Mouse (Mus musculus) liver, embryonic 11.5 days (tissue): ENCODE data around the gene Tsc22d4. TPM values are rescaled to one million over a fixed set of nuclear protein-coding genes. Genes with fewer than 3 reads are reported as not detected.
A peak's percentile ranks its signal among the peaks of the same experiment; 100 is the strongest.

Experiments used
- ATAC-seq: fragments of 200-750 bp; cut with Nextera tagmentation; replicated peaks from 2 replicates; pipeline ENCODE4 v1.8.0; 2017; ENCODE audit warnings: moderate number of reproducible peaks, mild to moderate bottlenecking, moderate TSS enrichment, moderate library complexity; ENCODE audit not compliant: low FRiP score
- DNase-seq: peaks from one replicate; pipeline ENCODE4 v3.0.0-alpha.2; 2017; ENCODE audit warnings: low spot score
- H3K27ac ChIP-seq: fragments of 300-500 bp; sonication (generic); 2 replicates; pipeline ENCODE4 v1.5.1; 2014; ENCODE audit warnings: mild to moderate bottlenecking, low read depth, low read length, control low read depth
- H3K27me3 ChIP-seq: fragments of 300-500 bp; sonication (generic); replicated peaks from 2 replicates; pipeline ENCODE4 v1.6.1; 2014; ENCODE audit warnings: low read length, mixed read lengths; ENCODE audit not compliant: control insufficient read depth, insufficient read depth
- H3K36me3 ChIP-seq: fragments of 300-500 bp; sonication (generic); 2 replicates; pipeline ENCODE4 v1.6.1; 2014; ENCODE audit warnings: mild to moderate bottlenecking, low read length, moderate library complexity, mixed read lengths; ENCODE audit not compliant: control insufficient read depth, insufficient read depth
- H3K4me1 ChIP-seq: fragments of 300-500 bp; sonication (generic); replicated peaks from 2 replicates; pipeline ENCODE4 v1.6.1; 2014; ENCODE audit warnings: low read length, mixed read lengths; ENCODE audit not compliant: control insufficient read depth, insufficient read depth
- H3K4me2 ChIP-seq: fragments of 300-500 bp; sonication (generic); 2 replicates; pipeline ENCODE4 v1.6.1; 2014; ENCODE audit warnings: mild to moderate bottlenecking, control low read depth, moderate library complexity
- H3K4me3 ChIP-seq: fragments of 300-500 bp; sonication (generic); 2 replicates; pipeline ENCODE4 v1.5.1; 2014; ENCODE audit warnings: low read depth, low read length, control low read depth
- H3K9ac ChIP-seq: fragments of 300-500 bp; sonication (generic); 2 replicates; pipeline ENCODE4 v1.6.1; 2014; ENCODE audit warnings: low read depth, low read length, control low read depth
- H3K9me3 ChIP-seq: fragments of 300-500 bp; sonication (generic); 2 replicates; pipeline ENCODE4 v1.6.1; 2016; ENCODE audit warnings: low read length, inconsistent platforms, mixed read lengths; ENCODE audit not compliant: control insufficient read depth
- WGBS: fragments of 180-500 bp; shearing (Covaris S2); extraction: QIAGEN DNeasy Blood & Tissue Kit; methylation state at CpG from one replicate; pipeline ENCODE4 v1.1.7; 2014; 5-methylcytosine and 5-hydroxymethylcytosine counted together
- polyA plus RNA-seq: library from polyadenylated mRNA; unstranded; fragments of >200 nt; fragmentation: Nextera tagmentation; extraction: Ambion mirVana; gene quantifications from 2 replicates; pipeline ENCODE4 v1.2.1, GENCODE M21; 2014

Tsc22d4 gene
- polyA plus RNA-seq, 1 experiment from 2014 or later, result 134 TPM

DNA sequence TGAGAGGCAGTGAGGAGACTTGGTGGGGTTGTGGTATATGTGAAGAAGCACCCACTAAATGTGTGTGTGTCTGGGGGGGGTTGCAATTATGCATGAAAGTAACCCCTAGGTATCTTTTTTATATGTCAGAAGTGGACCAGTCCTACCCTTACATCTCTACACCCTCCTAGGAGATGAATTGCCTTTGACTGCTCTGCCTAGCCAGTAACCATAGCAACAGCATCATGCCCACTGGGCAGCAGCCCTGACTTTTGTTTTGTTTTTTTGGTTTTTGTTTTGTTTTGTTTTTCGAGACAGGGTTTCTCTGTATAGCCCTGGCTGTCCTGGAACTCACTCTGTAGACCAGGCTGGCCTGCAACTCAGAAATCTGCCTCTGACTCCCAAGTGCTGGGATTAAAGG, 22.9 kb downstream of the Tsc22d4 start:
- H3K4me2 ChIP-seq, result no peak overlapping the region
- no peaks in the 10 kb centered on the region for H3K27me3 ChIP-seq
- ATAC-seq (no peak), DNase-seq (no peak)
- 66% methylated on average over 1 of the region's 1 CpGs for WGBS
- no peak overlapping the region for H3K4me3 ChIP-seq
- H3K9me3 ChIP-seq, result no peaks in the 10 kb centered on the region
- peaks cover 7% of the 10 kb centered on the region; the same call in 1 of the 2 replicates for H3K4me1 ChIP-seq
- H3K9ac ChIP-seq, result no peak overlapping the region
- no peak overlapping the region for H3K27ac ChIP-seq
- no peaks in the 10 kb centered on the region for H3K36me3 ChIP-seq

DNA sequence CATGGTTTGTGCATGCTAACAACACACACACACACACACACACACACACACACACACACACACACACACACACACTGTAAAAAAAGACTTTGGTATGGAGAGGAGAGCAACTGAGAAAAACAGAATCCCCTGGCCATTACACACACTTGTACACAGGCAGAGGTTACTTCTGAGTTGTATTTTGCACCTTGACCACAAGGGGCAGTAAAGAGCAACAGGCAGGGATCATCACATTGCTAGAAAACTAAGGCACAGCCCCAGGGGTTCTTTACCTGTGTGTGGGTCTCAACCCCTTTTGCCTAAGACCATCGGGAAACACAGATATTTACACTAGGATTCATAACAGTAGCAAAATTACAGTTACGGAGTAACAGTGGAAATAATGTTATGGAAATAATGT, 25.2 kb downstream of the Tsc22d4 start:
- DNase-seq (no peak), ATAC-seq (peak; percentile 52; the same call in 1 of the 2 replicates)

DNA sequence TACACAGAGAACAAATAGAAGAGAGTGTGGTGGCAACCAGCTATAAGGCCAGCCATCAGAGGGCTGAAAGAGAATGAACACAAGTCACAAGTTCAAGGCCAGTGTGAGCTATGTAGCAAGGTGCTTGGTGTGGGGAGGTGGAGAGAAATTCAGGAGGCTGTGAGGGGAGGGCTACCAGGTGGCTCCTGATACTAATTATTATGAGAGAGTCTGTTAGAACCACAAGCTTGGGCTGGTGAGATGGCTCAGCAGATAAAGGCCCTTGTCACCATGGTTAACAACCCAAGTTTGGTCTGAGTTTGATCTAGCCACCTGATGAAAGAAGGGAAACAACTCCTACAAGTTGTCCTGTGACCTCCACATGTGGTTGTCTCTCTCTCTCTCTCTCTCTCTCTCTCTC, 27.2 kb downstream of the Tsc22d4 start:
- Histone ChIP-seq H3K4me3 (no peak overlapping the region), H3K9ac (no peak overlapping the region), H3K27me3 (no peaks in the 10 kb centered on the region), H3K4me2 (no peak overlapping the region), H3K27ac (no peak overlapping the region), H3K4me1 (peaks cover 16% of the 10 kb centered on the region), H3K9me3 (no peaks in the 10 kb centered on the region), H3K36me3 (no peaks in the 10 kb centered on the region)
- DNase-seq, result no peak
- ATAC-seq, result peak; percentile 30; the same call in 1 of the 2 replicates

More for the DNA sequence above, 25.2 kb downstream of the Tsc22d4 start:
- WGBS, result 34% methylated on average over 2 of the region's 2 CpGs
- no peaks in the 10 kb centered on the region for H3K36me3 ChIP-seq
- no peaks in the 10 kb centered on the region for H3K27me3 ChIP-seq
- no peak overlapping the region for H3K4me2 ChIP-seq
- peaks cover 7% of the 10 kb centered on the region for H3K4me1 ChIP-seq
- H3K27ac ChIP-seq, result no peak overlapping the region
- H3K4me3 ChIP-seq, result no peak overlapping the region
- H3K9ac ChIP-seq, result no peak overlapping the region
- H3K9me3 ChIP-seq, result no peaks in the 10 kb centered on the region

DNA sequence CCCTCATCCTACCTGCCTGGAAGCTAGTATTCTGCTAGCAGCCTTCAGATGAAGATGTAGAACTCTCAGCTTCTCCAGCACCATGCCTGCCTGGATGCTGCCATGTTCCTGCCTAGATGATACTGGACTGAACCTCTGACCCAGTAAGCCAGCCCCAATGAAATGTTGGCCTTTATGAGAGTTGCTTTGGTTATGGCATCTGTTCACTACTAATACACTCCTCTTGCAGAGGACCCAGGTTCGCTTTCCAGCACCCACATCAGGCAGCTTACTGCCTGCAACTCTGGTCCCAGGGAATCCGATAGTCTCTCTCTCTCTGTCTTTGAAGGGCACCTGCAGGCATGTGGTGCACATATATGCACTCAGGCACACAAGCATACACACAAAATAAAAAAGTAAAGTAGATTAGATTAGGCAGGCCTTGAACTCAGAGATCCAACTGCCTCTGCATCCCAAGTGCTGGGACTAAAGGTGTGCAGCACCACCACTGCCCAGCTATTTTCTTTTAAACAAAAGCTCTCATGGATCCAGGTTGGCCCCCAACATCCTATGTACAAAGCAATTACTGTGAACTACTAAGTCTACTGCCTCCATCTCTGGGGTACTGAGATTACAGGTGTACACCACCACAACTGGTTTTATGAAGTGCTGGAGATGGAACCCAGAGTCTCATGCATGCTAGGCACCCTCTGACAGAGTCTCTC, 30.2 kb downstream of the Tsc22d4 start:
- Histone ChIP-seq H3K9ac (no peak overlapping the region), H3K4me3 (no peak overlapping the region), H3K27ac (no peak overlapping the region), H3K4me2 (no peak overlapping the region), H3K27me3 (no peaks in the 10 kb centered on the region), H3K36me3 (peaks cover 4% of the 10 kb centered on the region; the same call in 1 of the 2 replicates), H3K4me1 (peaks cover 27% of the 10 kb centered on the region), H3K9me3 (no peaks in the 10 kb centered on the region)
- 87% methylated on average over 2 of the region's 2 CpGs for WGBS
- no peak for ATAC-seq
- no peak for DNase-seq

DNA sequence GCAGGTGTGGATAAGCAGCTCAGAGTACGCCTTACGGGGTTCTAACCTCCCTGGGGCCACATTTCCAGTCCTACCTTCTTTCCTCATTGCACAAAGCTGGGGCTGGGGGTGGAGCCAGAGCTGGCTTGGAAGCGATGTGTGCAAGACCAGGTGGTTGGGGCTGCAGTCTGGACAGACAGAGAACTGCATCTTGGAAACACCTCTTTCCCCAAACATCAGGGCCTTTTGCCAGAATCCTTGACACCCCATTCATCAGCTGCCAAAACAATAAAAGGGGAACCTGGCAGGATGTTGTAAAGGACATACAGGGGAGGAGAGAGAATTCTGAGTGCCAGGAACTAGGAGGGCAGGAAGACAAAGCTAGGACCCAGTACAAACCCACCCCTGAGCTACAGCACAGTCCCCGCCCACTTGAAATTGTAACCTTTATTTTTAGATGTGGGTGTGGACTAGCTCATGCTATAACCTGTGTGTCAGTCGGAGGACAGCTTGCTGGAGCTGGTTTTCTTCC, 30.9 kb downstream of the Tsc22d4 start:
- WGBS, result 33% methylated on average over 5 of the region's 5 CpGs
- Histone ChIP-seq H3K27me3 (no peaks in the 10 kb centered on the region), H3K4me2 (0 out of 2 replicates have a peak overlapping the region, but pooled peaks have one; percentile 3), H3K9me3 (no peaks in the 10 kb centered on the region), H3K27ac (no peak overlapping the region; the same call in 1 of the 2 replicates), H3K9ac (no peak overlapping the region), H3K4me1 (peaks cover 28% of the 10 kb centered on the region), H3K36me3 (peaks cover 9% of the 10 kb centered on the region), H3K4me3 (no peak overlapping the region)
- ATAC-seq (no peak), DNase-seq (no peak)

DNA sequence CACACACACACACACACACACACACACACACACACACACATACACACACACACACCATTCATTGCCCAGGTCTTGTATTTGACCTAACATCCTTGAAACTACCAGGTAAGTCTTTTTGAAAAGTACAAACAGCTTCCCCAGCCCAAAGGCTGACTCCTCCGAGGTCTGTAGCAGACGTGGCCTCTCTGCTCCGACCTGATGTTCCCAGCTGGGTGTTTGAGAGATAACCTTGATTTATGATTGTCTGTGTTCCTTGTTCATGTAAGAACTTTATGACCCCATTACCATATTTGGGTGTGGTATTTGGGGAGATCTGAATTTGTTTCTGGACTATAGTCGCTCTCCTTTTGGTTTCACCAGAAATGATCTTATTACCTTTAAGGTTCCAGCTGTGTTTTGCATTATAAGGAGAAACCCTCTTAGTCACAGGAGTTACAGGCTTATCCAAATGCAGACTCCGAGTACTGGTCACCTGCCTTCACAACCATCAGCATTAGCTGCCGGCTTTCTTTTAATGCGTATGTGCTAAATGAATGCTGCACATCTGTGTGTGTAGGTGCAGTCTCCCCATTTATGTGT, 31.8 kb downstream of the Tsc22d4 start:
- peaks cover 17% of the 10 kb centered on the region for H3K36me3 ChIP-seq
- 75% methylated on average over 7 of the region's 7 CpGs for WGBS
- H3K4me2 ChIP-seq, result no peak overlapping the region
- H3K27ac ChIP-seq, result no peak overlapping the region; the same call in 1 of the 2 replicates
- H3K27me3 ChIP-seq, result no peaks in the 10 kb centered on the region
- ATAC-seq (no peak), DNase-seq (no peak)
- H3K4me1 ChIP-seq, result peaks cover 30% of the 10 kb centered on the region
- no peak overlapping the region for H3K4me3 ChIP-seq
- H3K9ac ChIP-seq, result no peak overlapping the region
- no peaks in the 10 kb centered on the region for H3K9me3 ChIP-seq

DNA sequence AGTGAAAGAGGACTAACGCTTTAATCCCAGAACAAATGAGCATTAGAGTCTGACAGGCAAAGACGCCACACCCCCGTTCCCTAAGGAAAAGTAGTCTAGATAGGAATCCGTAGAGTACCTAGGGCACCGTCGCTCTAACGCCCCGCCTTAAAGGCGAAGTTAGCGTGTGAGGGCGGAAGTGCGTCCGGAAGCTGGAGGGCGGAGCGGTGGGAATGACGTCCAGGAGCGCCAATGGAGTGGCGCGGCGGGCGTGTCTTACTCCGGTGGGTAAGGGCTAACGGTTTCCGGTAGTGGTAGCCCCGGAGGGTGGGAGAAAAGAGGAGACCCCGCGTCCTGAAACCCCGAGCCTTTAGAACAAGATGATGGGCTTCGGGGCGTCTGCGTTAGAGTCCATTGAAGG, 33.1 kb downstream of the Tsc22d4 start, which contains the start of gene Ppp1r35:
Gene Ppp1r35, plus strand, starts transcription at position 215 of the 400 bp plus-strand sequence.
- under 1% methylated on average over 31 of the region's 31 CpGs for WGBS
- Histone ChIP-seq H3K27ac (peak within 1 kb of the TSS; percentile 87), H3K9me3 (no peaks in the 10 kb centered on the region), H3K27me3 (no peaks in the 10 kb centered on the region), H3K4me2 (peak within 1 kb of the TSS; percentile 98), H3K9ac (peak within 1 kb of the TSS; percentile 92), H3K4me1 (peaks cover 27% of the 10 kb centered on the region), H3K4me3 (peak within 1 kb of the TSS; percentile 98), H3K36me3 (peaks cover 24% of the 10 kb centered on the region)
- ATAC-seq (peak; percentile 93), DNase-seq (peak; percentile 92)

DNA sequence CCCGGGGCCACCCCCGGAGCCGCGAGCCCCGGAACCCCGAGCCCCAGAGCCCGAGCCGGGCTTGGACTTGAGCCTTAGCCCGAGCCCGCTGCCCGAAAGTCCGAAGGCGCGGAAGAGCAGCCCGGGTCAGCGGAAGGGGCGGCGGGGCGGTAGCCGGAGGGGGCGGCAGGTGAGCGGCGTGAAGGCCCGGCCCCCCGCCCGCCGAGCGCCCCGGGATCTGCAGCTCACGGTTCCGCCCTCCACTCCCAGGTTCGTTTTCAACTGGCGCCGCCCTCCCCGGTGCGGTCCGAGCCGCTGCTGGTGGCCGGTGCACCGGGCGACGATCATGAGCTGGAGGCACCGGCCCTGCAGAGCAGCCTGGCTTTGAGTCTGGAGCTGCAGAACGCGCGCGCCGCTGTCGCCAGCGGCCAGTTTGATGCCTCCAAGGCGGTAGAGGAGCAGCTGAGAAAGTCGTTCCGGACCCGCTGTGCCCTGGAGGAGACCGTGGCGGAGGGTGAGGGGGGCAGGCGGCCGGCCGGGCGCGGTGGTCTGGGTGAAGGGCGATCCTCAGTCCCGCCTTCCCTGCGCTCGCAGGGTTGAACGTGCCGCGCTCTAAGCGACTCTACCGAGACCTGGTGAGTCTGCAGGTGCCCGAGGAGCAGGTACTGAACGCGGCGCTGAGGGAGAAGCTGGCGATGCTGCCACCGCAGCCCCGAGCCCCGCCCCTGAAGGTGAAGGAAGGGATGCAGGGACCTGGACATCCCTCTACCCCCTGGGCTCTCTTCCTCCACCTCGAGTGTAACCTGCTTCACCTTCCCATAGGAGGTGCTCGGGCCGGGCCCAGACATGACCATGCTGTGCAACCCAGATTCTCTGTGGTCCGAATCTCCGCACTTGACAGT, 33.8 kb downstream of the Tsc22d4 start:
- Histone ChIP-seq H3K4me1 (peaks cover 32% of the 10 kb centered on the region), H3K9ac (peak overlapping the region; percentile 92), H3K4me3 (peak overlapping the region; percentile 98), H3K4me2 (peak overlapping the region; percentile 98), H3K27me3 (no peaks in the 10 kb centered on the region), H3K36me3 (peaks cover 26% of the 10 kb centered on the region), H3K27ac (peak overlapping the region; percentile 87), H3K9me3 (no peaks in the 10 kb centered on the region)
- peak; percentile 54 for ATAC-seq
- DNase-seq, result peak; percentile 65
- under 1% methylated on average over 70 of the region's 83 CpGs for WGBS
